Mouse (Mus musculus) right cerebral cortex, adult 2 months (tissue): ENCODE results near the gene Hist2h2ab.

Experiments used
- DNase-seq, 2 experiments: peaks; one replicate each; pipeline ENCODE4 v3.0.0; 2021 to 2022; ENCODE audit warnings: low spot score in 2 of 2

Hist2h2ab gene

GRCm38 (mm10) chr3:96261623-96262022 lies 42.0 kb downstream of the Hist2h2ab start:
- DNase-seq, result no peak

GRCm38 (mm10) chr3:96262216-96262875 lies 42.7 kb downstream of the Hist2h2ab start:
- peak; percentile 80 to 85 for DNase-seq

GRCm38 (mm10) chr3:96262979-96263550 lies 43.4 kb downstream of the Hist2h2ab start, which contains the start of gene Hist2h4:
Hist2h4 (minus strand) TSS chr3:96263311.
- DNase-seq, result peak; percentile 99

GRCm38 (mm10) chr3:96263558-96264403 lies 44.1 kb downstream of the Hist2h2ab start:
- peak; percentile 51 to 71 for DNase-seq

- no peak for DNase-seq
Measured at GRCm38 (mm10) chr3:96264404-96264949, 44.8 kb downstream of the Hist2h2ab start.

GRCm38 (mm10) chr3:96266132-96266710 lies 46.6 kb downstream of the Hist2h2ab start:
- no peak for DNase-seq

GRCm38 (mm10) chr3:96267541-96267940 lies 47.9 kb downstream of the Hist2h2ab start:
- no peak for DNase-seq

- peak; percentile 80 to 84 for DNase-seq
Measured at GRCm38 (mm10) chr3:96268051-96268775, 48.5 kb downstream of the Hist2h2ab start, which contains the start of gene Hist2h3b. Hist2h3b (plus strand) TSS chr3:96268654.

- DNase-seq, result peak in 1 of 2 experiments; percentile 43
Measured at GRCm38 (mm10) chr3:96268776-96269378, 49.2 kb downstream of the Hist2h2ab start.
